Mouse (Mus musculus): ENCODE results near the gene Cd69. TPM values are rescaled to one million over a fixed set of nuclear protein-coding genes. Genes with fewer than 3 reads are reported as not detected.

The Cd69 gene
- polyA plus RNA-seq (2016; fragmentation: Nextera tagmentation; extraction: Ambion mirVana) = 0.09 and 0.11 TPM in 2 replicates

GRCm38 (mm10) chr6:129275220-129275619, at the start of gene Cd69:
TSS of gene Cd69 (minus strand) at chr6:129275436.
- 85% methylated on average over 9 of the region's 9 CpGs for WGBS
- Histone ChIP-seq H3K27ac (no peak within 1 kb of the TSS), H3K4me1 (no peaks in the 10 kb centered on the region), H3K4me3 (no peak within 1 kb of the TSS), H3K27me3 (ENCODE audit: poor library complexity, severe bottlenecking) (no peaks in the 10 kb centered on the region), H3K9me3 (no peaks in the 10 kb centered on the region), H3K36me3 (replicated peaks) (no peaks in the 10 kb centered on the region)
- DNase-seq (ENCODE audit: extremely low spot score, low spot score) = no peak

GRCm38 (mm10) chr6:129319331-129319730, 44.1 kb upstream of the Cd69 start:
- H3K4me3 ChIP-seq = no peak overlapping the region
- WGBS = 77% methylated on average over 4 of the region's 4 CpGs

GRCm38 (mm10) chr6:129318395-129318794, 43.2 kb upstream of the Cd69 start:
- 53% methylated on average over 1 of the region's 1 CpGs for WGBS
- H3K36me3 ChIP-seq (replicated peaks) = no peaks in the 10 kb centered on the region
- no peak overlapping the region for H3K27ac ChIP-seq
- H3K4me1 ChIP-seq = no peaks in the 10 kb centered on the region
- H3K27me3 ChIP-seq (ENCODE audit: poor library complexity, severe bottlenecking) = no peaks in the 10 kb centered on the region
- H3K4me3 ChIP-seq = no peak overlapping the region
- H3K9me3 ChIP-seq = no peaks in the 10 kb centered on the region
- no peak for DNase-seq (ENCODE audit: extremely low spot score, low spot score)

More at GRCm38 (mm10) chr6:129319331-129319730, 44.1 kb upstream of the Cd69 start:
- no peak overlapping the region for H3K27ac ChIP-seq
- DNase-seq (ENCODE audit: extremely low spot score, low spot score) = no peak
- H3K9me3 ChIP-seq = no peaks in the 10 kb centered on the region
- no peaks in the 10 kb centered on the region for H3K36me3 ChIP-seq (replicated peaks)
- no peaks in the 10 kb centered on the region for H3K4me1 ChIP-seq
- H3K27me3 ChIP-seq (ENCODE audit: poor library complexity, severe bottlenecking) = no peaks in the 10 kb centered on the region

- WGBS = 84% methylated on average over 2 of the region's 2 CpGs
- no peak overlapping the region for H3K4me3 ChIP-seq
- no peaks in the 10 kb centered on the region for H3K4me1 ChIP-seq
- H3K36me3 ChIP-seq (replicated peaks) = no peaks in the 10 kb centered on the region
- no peak overlapping the region for H3K27ac ChIP-seq
- H3K27me3 ChIP-seq (ENCODE audit: poor library complexity, severe bottlenecking) = no peaks in the 10 kb centered on the region
- no peak for DNase-seq (ENCODE audit: extremely low spot score, low spot score)
- no peaks in the 10 kb centered on the region for H3K9me3 ChIP-seq
Measured at GRCm38 (mm10) chr6:129316463-129316862, 41.2 kb upstream of the Cd69 start.

- no peaks in the 10 kb centered on the region for H3K9me3 ChIP-seq
- no peak for DNase-seq (ENCODE audit: extremely low spot score, low spot score)
- H3K27me3 ChIP-seq (ENCODE audit: poor library complexity, severe bottlenecking) = no peaks in the 10 kb centered on the region
- H3K27ac ChIP-seq = no peak overlapping the region
- no peak overlapping the region for H3K4me3 ChIP-seq
- no peaks in the 10 kb centered on the region for H3K4me1 ChIP-seq
- WGBS = 98% methylated on average over 1 of the region's 1 CpGs
- H3K36me3 ChIP-seq (replicated peaks) = no peaks in the 10 kb centered on the region
Measured at GRCm38 (mm10) chr6:129315698-129316097, 40.5 kb upstream of the Cd69 start.

- 85% methylated on average over 3 of the region's 3 CpGs for WGBS
- no peak for DNase-seq (ENCODE audit: extremely low spot score, low spot score)
- no peaks in the 10 kb centered on the region for H3K9me3 ChIP-seq
Measured at GRCm38 (mm10) chr6:129314655-129315168, 39.5 kb upstream of the Cd69 start.

GRCm38 (mm10) chr6:129312499-129312898, 37.3 kb upstream of the Cd69 start:
- no peak overlapping the region for H3K27ac ChIP-seq
- WGBS = 82% methylated on average over 3 of the region's 3 CpGs
- H3K4me1 ChIP-seq = no peaks in the 10 kb centered on the region
- no peaks in the 10 kb centered on the region for H3K9me3 ChIP-seq
- no peaks in the 10 kb centered on the region for H3K36me3 ChIP-seq (replicated peaks)
- no peaks in the 10 kb centered on the region for H3K27me3 ChIP-seq (ENCODE audit: poor library complexity, severe bottlenecking)
- H3K4me3 ChIP-seq = no peak overlapping the region
- no peak for DNase-seq (ENCODE audit: extremely low spot score, low spot score)

More at GRCm38 (mm10) chr6:129314655-129315168, 39.5 kb upstream of the Cd69 start:
- no peak overlapping the region for H3K27ac ChIP-seq
- H3K27me3 ChIP-seq (ENCODE audit: poor library complexity, severe bottlenecking) = no peaks in the 10 kb centered on the region
- no peaks in the 10 kb centered on the region for H3K4me1 ChIP-seq
- no peaks in the 10 kb centered on the region for H3K36me3 ChIP-seq (replicated peaks)
- H3K4me3 ChIP-seq = no peak overlapping the region

GRCm38 (mm10) chr6:129304180-129304579, 28.9 kb upstream of the Cd69 start:
- no peak for DNase-seq (ENCODE audit: extremely low spot score, low spot score)
- H3K9me3 ChIP-seq = no peaks in the 10 kb centered on the region
- H3K36me3 ChIP-seq (replicated peaks) = no peaks in the 10 kb centered on the region
- H3K27ac ChIP-seq = no peak overlapping the region
- H3K4me3 ChIP-seq = no peak overlapping the region
- 93% methylated on average over 1 of the region's 1 CpGs for WGBS
- H3K27me3 ChIP-seq (ENCODE audit: poor library complexity, severe bottlenecking) = no peaks in the 10 kb centered on the region
- no peaks in the 10 kb centered on the region for H3K4me1 ChIP-seq

GRCm38 (mm10) chr6:129288708-129289107, 13.5 kb upstream of the Cd69 start:
- Histone ChIP-seq H3K9me3 (no peaks in the 10 kb centered on the region), H3K36me3 (replicated peaks) (no peaks in the 10 kb centered on the region), H3K4me1 (no peaks in the 10 kb centered on the region), H3K4me3 (no peak overlapping the region), H3K27ac (no peak overlapping the region), H3K27me3 (ENCODE audit: poor library complexity, severe bottlenecking) (no peaks in the 10 kb centered on the region)
- no peak for DNase-seq (ENCODE audit: extremely low spot score, low spot score)

GRCm38 (mm10) chr6:129284384-129285104, 9.3 kb upstream of the Cd69 start:
- Histone ChIP-seq H3K4me3 (no peak overlapping the region), H3K9me3 (no peaks in the 10 kb centered on the region), H3K4me1 (no peaks in the 10 kb centered on the region), H3K36me3 (replicated peaks) (no peaks in the 10 kb centered on the region), H3K27me3 (ENCODE audit: poor library complexity, severe bottlenecking) (no peaks in the 10 kb centered on the region), H3K27ac (no peak overlapping the region)
- DNase-seq (ENCODE audit: extremely low spot score, low spot score) = no peak
- WGBS = 91% methylated on average over 7 of the region's 7 CpGs

GRCm38 (mm10) chr6:129283271-129283670, 8.0 kb upstream of the Cd69 start:
- no peak overlapping the region for H3K4me3 ChIP-seq
- no peaks in the 10 kb centered on the region for H3K4me1 ChIP-seq
- no peak overlapping the region for H3K27ac ChIP-seq
- WGBS = 82% methylated on average over 3 of the region's 3 CpGs
- no peaks in the 10 kb centered on the region for H3K27me3 ChIP-seq (ENCODE audit: poor library complexity, severe bottlenecking)
- no peaks in the 10 kb centered on the region for H3K9me3 ChIP-seq
- H3K36me3 ChIP-seq (replicated peaks) = no peaks in the 10 kb centered on the region
- DNase-seq (ENCODE audit: extremely low spot score, low spot score) = no peak

GRCm38 (mm10) chr6:129276483-129276882, 1.2 kb upstream of the Cd69 start:
- Histone ChIP-seq H3K4me1 (no peaks in the 10 kb centered on the region), H3K27ac (no peak overlapping the region), H3K36me3 (replicated peaks) (no peaks in the 10 kb centered on the region), H3K9me3 (no peaks in the 10 kb centered on the region), H3K27me3 (ENCODE audit: poor library complexity, severe bottlenecking) (no peaks in the 10 kb centered on the region), H3K4me3 (no peak overlapping the region)
- no peak for DNase-seq (ENCODE audit: extremely low spot score, low spot score)
- WGBS = 97% methylated on average over 2 of the region's 2 CpGs

- H3K4me3 ChIP-seq = no peak overlapping the region
- no peaks in the 10 kb centered on the region for H3K36me3 ChIP-seq (replicated peaks)
- no peaks in the 10 kb centered on the region for H3K4me1 ChIP-seq
- no peak overlapping the region for H3K27ac ChIP-seq
- H3K27me3 ChIP-seq (ENCODE audit: poor library complexity, severe bottlenecking) = no peaks in the 10 kb centered on the region
- 82% methylated on average over 3 of the region's 3 CpGs for WGBS
- H3K9me3 ChIP-seq = no peaks in the 10 kb centered on the region
- DNase-seq (ENCODE audit: extremely low spot score, low spot score) = no peak
Measured at GRCm38 (mm10) chr6:129275624-129276203, 478 bp upstream of the Cd69 start.

Measured in forebrain, embryonic 10.5 days (tissue).